Comparison of ENCODE assay signal across 11 mouse cellular contexts in the genomic region with DNA sequence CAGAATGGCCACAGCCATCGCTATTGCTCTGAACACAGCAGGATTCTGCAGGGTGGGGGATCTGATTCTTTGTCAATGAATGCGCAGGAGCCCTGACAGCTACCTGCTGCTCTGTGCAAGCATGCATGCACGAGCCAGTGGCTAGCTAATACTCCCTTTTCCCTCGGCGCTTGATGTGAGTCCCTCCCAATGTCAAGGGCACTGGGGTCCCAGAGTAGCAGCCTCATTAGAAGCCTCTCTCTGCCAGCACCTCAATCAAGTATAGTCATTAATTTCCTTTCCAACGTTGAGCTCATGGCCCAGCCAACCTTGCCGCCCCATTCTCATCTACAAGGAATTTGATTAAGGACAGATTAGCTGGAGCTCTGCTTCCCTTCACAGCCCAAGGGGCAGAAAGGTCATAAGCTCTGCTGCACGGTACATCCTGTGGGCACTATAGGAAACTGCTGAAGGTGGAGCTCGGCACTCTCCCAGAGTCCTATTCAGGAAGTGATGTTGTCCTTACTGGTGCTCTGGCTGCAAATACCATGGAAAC.
DNase-seq lines count a peak whose midpoint lies in the region; ATAC-seq lines count a peak whose summit lies in the region.
"Had no signal": no experiment of that assay in that cellular context is flagged by ENCODE, and none has a peak within 500 bp of the region (broad histone marks: within the 10 kb centered on the region; RNA-seq: fewer than 3 reads in every experiment).

No protein-coding gene starts in this region.

- no peak overlapping the region for H3K4me2 ChIP-seq in embryonic facial prominence, embryonic 11.5 days (ENCODE audit: low read depth, low read length)

- H3K27ac ChIP-seq in embryonic facial prominence, embryonic 11.5 days (replicated peaks; ENCODE audit: low read depth, low read length): no peak overlapping the region
- H3K27ac ChIP-seq in embryonic facial prominence, embryonic 10.5 days (replicated peaks): no peak overlapping the region; the same call in 1 of the 2 replicates

- H3K4me1 ChIP-seq in embryonic facial prominence, embryonic 11.5 days (ENCODE audit: control insufficient read depth, insufficient read depth, low read length): no peaks in the 10 kb centered on the region
- peaks cover 24% of the 10 kb centered on the region for H3K4me1 ChIP-seq in embryonic facial prominence, embryonic 10.5 days
- H3K4me1 ChIP-seq: megakaryocyte, embryonic 14.5 days had no signal

- no peaks in the 10 kb centered on the region for H3K9me3 ChIP-seq in embryonic facial prominence, embryonic 11.5 days (replicated peaks; ENCODE audit: control insufficient read depth, low read length)
- no peaks in the 10 kb centered on the region for H3K9me3 ChIP-seq in embryonic facial prominence, embryonic 10.5 days

- 42% methylated on average over 9 of the region's 9 CpGs for WGBS in embryonic facial prominence, embryonic 11.5 days
- WGBS in embryonic facial prominence, embryonic 10.5 days: 46% methylated on average over 9 of the region's 9 CpGs

- no peaks in the 10 kb centered on the region for H3K27me3 ChIP-seq in embryonic facial prominence, embryonic 11.5 days (ENCODE audit: control insufficient read depth, insufficient read depth, low read length)
- 0 out of 2 replicates have a peak, but pooled peaks cover 9% of the 10 kb centered on the region for H3K27me3 ChIP-seq in embryonic facial prominence, embryonic 10.5 days (replicated peaks; ENCODE audit: low read depth, poor library complexity, severe bottlenecking)
- H3K27me3 ChIP-seq: megakaryocyte, embryonic 14.5 days had no signal

- ATAC-seq in embryonic facial prominence, embryonic 11.5 days (replicated peaks; ENCODE audit: insufficient number of reproducible peaks, low FRiP score, low TSS enrichment, low read depth): peak; percentile 62; the same call in 1 of the 2 replicates
- ATAC-seq: hindbrain, embryonic 16.5 days had no signal

- H3K4me3 ChIP-seq in embryonic facial prominence, embryonic 11.5 days (ENCODE audit: low read depth, low read length): no peak overlapping the region
- no peak overlapping the region for H3K4me3 ChIP-seq in embryonic facial prominence, embryonic 10.5 days
- H3K4me3 ChIP-seq: megakaryocyte, embryonic 14.5 days had no signal

- no peaks in the 10 kb centered on the region for H3K36me3 ChIP-seq in embryonic facial prominence, embryonic 11.5 days (replicated peaks; ENCODE audit: control insufficient read depth, insufficient read depth, low read depth, low read length)
- H3K36me3 ChIP-seq in embryonic facial prominence, embryonic 10.5 days (replicated peaks): no peaks in the 10 kb centered on the region

- H3K9ac ChIP-seq in embryonic facial prominence, embryonic 11.5 days (replicated peaks; ENCODE audit: low read length): no peak overlapping the region

- DNase-seq in embryonic facial prominence, embryonic 11.5 days (ENCODE audit: low spot score): no peak
- DNase-seq in embryonic facial prominence, embryonic 10.5 days (ENCODE audit: low spot score): no peak
- peak; percentile 33 to 72 for DNase-seq in heart, adult 18-20 months
- DNase-seq in kidney, adult 18-20 months: peak; percentile 16
- peak; percentile 62 for DNase-seq in lung, postnatal 10 days
- no peak for DNase-seq in frontal cortex, postnatal 36 days (ENCODE audit: low spot score in 2 of 2)
- no peak for DNase-seq in urinary bladder, postnatal 36 days (ENCODE audit: low spot score in 2 of 2)
- DNase-seq in gastrocnemius, postnatal 10 days: no peak
- DNase-seq: cerebellum, adult 18-20 months had no signal

Comparison
In these comparisons a context has a peak if more than half of its experiments do, and no peak if none do; other contexts are left out.
1. DNase-seq: peak in heart, adult 18-20 months (2 of 2), kidney, adult 18-20 months (single experiment) and lung, postnatal 10 days (single experiment); none in embryonic facial prominence, embryonic 11.5 days (single experiment), embryonic facial prominence, embryonic 10.5 days (single experiment), frontal cortex, postnatal 36 days (0 of 2), urinary bladder, postnatal 36 days (0 of 2) and gastrocnemius, postnatal 10 days (single experiment).